Mouse (Mus musculus) thymus, adult 2 months (tissue): ENCODE data around the gene Lgr4. TPM values are rescaled to one million over a fixed set of nuclear protein-coding genes. Genes with fewer than 3 reads are reported as not detected.

Source experiments
- DNase-seq: peaks from one replicate; pipeline ENCODE4 v3.0.0; 2021
- H3K27ac ChIP-seq: fragments of 200-500 bp; 2 replicates; pipeline ENCODE4 v1.5.1; 2012; ENCODE audit warnings: low read length, control low read depth; ENCODE audit not compliant: control insufficient read depth, insufficient read depth
- H3K27me3 ChIP-seq: fragments of 200-500 bp; 2 replicates; pipeline ENCODE4 v1.6.1; 2012; ENCODE audit warnings: mild to moderate bottlenecking, low read length, moderate library complexity, mixed read lengths; ENCODE audit not compliant: control insufficient read depth, insufficient read depth
- H3K36me3 ChIP-seq: fragments of 200-500 bp; 2 replicates; pipeline ENCODE4 v1.6.1; 2012; ENCODE audit warnings: mild to moderate bottlenecking, low read length, moderate library complexity; ENCODE audit not compliant: control insufficient read depth, insufficient read depth
- H3K4me1 ChIP-seq: fragments of 200-500 bp; replicated peaks from 2 replicates; pipeline ENCODE4 v1.6.1; 2012; ENCODE audit warnings: low read length; ENCODE audit not compliant: control insufficient read depth, insufficient read depth
- H3K4me3 ChIP-seq: fragments of 200-500 bp; 2 replicates; pipeline ENCODE4 v1.5.1; 2012; ENCODE audit warnings: mild to moderate bottlenecking, low read length, control low read depth, moderate library complexity; ENCODE audit not compliant: control insufficient read depth, insufficient read depth
- CTCF ChIP-seq: fragments of 200-500 bp; IDR thresholded peaks from 2 replicates; pipeline ENCODE4 v1.5.1; 2012; ENCODE audit warnings: mild to moderate bottlenecking, control low read depth, low read length, moderate library complexity, borderline replicate concordance; ENCODE audit not compliant: control insufficient read depth, poor library complexity, insufficient read depth; ENCODE audit errors: extremely low read depth
- POLR2A ChIP-seq: fragments of 200-500 bp; IDR thresholded peaks from 2 replicates; pipeline ENCODE4 v1.6.1; 2012; ENCODE audit warnings: mild to moderate bottlenecking, low read length, control low read depth, moderate library complexity; ENCODE audit not compliant: control insufficient read depth, poor library complexity, insufficient read depth; ENCODE audit errors: extremely low read depth
- WGBS: fragments of 180-500 bp; shearing (Covaris S2); methylation state at CpG from one replicate; pipeline ENCODE4 v1.1.7; 2018; 5-methylcytosine and 5-hydroxymethylcytosine counted together
- polyA plus RNA-seq: library from polyadenylated mRNA; depleted of rRNA; stranded (reverse); fragments of >200 nt; gene quantifications from 2 replicates; pipeline ENCODE4 v1.2.3, GENCODE M21; 2012

Gene Lgr4
- polyA plus RNA-seq, 1 experiment = 7.2 TPM

- Histone ChIP-seq H3K27ac (no peak overlapping the region), H3K4me3 (no peak overlapping the region), H3K27me3 (no peaks in the 10 kb centered on the region), H3K36me3 (no peaks in the 10 kb centered on the region), H3K4me1 (no peaks in the 10 kb centered on the region)
- no peak for TF ChIP-seq CTCF
- no peak for TF ChIP-seq POLR2A
- WGBS = 86% methylated on average over 5 of the region's 5 CpGs
- DNase-seq = no peak
These were observed 24.6 kb downstream of the Lgr4 start for GRCm38 (mm10) chr2:109941973-109942444.

- Histone ChIP-seq H3K27ac (no peak overlapping the region), H3K27me3 (no peaks in the 10 kb centered on the region), H3K4me1 (no peaks in the 10 kb centered on the region), H3K4me3 (no peak overlapping the region), H3K36me3 (no peaks in the 10 kb centered on the region)
- 94% methylated on average over 8 of the region's 8 CpGs for WGBS
- DNase-seq = no peak
- no peak for TF ChIP-seq CTCF
- TF ChIP-seq POLR2A = no peak
These were observed 25.5 kb downstream of the Lgr4 start for GRCm38 (mm10) chr2:109942810-109943570.

GRCm38 (mm10) chr2:109944995-109945394, 27.5 kb downstream of the Lgr4 start:
- no peak overlapping the region for H3K4me3 ChIP-seq
- no peaks in the 10 kb centered on the region for H3K27me3 ChIP-seq
- H3K4me1 ChIP-seq = no peaks in the 10 kb centered on the region
- TF ChIP-seq POLR2A = no peak
- DNase-seq = no peak
- H3K36me3 ChIP-seq = no peaks in the 10 kb centered on the region
- no peak overlapping the region for H3K27ac ChIP-seq
- WGBS = 84% methylated on average over 9 of the region's 9 CpGs

- no peaks in the 10 kb centered on the region for H3K27me3 ChIP-seq
- 94% methylated on average over 4 of the region's 4 CpGs for WGBS
- TF ChIP-seq CTCF (no peak), POLR2A (no peak)
- H3K27ac ChIP-seq = no peak overlapping the region
- DNase-seq = no peak
- H3K4me3 ChIP-seq = no peak overlapping the region
- H3K36me3 ChIP-seq = no peaks in the 10 kb centered on the region
- no peaks in the 10 kb centered on the region for H3K4me1 ChIP-seq
These were observed 28.1 kb downstream of the Lgr4 start for GRCm38 (mm10) chr2:109945532-109945931.

DNA sequence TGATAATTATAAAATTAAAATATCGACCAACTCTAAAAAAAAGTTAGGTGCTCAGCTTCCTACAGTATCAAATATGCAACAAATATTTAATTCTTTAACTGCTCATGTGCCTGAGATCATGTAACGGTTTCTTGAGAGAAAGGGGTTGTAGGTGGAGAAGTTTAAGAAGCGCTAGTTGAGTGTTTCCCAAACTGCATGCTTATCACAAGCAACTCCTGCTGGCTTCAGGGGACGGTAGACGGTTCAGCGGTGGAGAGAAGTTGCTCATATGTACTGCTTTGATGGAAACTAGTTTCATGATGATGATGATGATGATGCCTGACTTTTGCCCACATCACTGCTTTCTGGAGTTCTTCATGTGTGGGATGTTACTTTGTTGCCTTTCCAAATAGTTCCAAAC, 29.0 kb downstream of the Lgr4 start:
- no peaks in the 10 kb centered on the region for H3K36me3 ChIP-seq
- no peak for DNase-seq
- no peaks in the 10 kb centered on the region for H3K4me1 ChIP-seq
- H3K27me3 ChIP-seq = no peaks in the 10 kb centered on the region
- TF ChIP-seq POLR2A (no peak), CTCF (no peak)
- WGBS = 96% methylated on average over 6 of the region's 6 CpGs
- no peak overlapping the region for H3K27ac ChIP-seq
- H3K4me3 ChIP-seq = no peak overlapping the region

DNA sequence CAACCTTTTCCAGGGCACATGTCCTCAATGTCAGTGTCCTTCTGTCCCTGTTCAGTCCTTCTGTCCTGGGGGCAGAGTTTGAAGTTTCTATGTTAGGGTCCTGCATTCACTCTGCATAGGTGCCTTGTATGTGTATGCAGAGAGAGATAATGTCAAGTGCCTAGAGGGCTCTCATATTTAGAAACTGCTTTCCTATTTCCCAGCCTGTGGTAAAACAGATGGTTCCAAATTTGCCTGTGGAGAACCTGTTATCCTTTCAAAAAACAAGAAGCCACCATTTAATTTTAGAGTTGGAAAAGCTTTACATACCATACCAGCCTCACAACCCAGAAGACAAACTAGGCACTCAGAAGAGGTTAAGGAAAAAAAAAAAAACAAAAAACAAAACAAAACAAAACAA, 32.1 kb downstream of the Lgr4 start:
- H3K27me3 ChIP-seq = no peaks in the 10 kb centered on the region
- no peak for DNase-seq
- H3K27ac ChIP-seq = no peak overlapping the region
- no peak overlapping the region for H3K4me3 ChIP-seq
- H3K4me1 ChIP-seq = no peaks in the 10 kb centered on the region
- TF ChIP-seq POLR2A = no peak
- no peak for TF ChIP-seq CTCF
- no peaks in the 10 kb centered on the region for H3K36me3 ChIP-seq

DNA sequence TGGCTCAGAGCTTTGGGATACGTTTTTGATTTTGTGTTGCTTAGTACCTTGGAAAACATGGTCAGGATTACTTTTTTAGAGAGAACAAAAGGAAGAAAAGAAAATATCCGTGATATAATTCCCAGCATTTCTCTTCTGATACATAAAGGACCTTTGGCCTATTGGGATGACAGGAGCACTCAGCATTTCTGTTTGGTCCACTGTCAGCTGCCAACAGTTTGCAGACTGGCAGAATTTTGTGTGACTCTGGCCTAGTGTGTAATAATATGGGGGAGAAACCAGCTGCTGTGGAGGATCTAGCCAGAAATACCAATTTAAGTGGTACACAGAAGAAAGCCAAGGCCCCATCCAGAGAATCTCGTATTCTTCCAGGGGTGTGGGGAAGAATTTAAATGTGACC, 32.9 kb downstream of the Lgr4 start:
- Histone ChIP-seq H3K27me3 (no peaks in the 10 kb centered on the region), H3K36me3 (no peaks in the 10 kb centered on the region), H3K27ac (no peak overlapping the region), H3K4me1 (no peaks in the 10 kb centered on the region), H3K4me3 (no peak overlapping the region)
- 88% methylated on average over 3 of the region's 3 CpGs for whole genome bisulfite sequencing
- no peak for TF ChIP-seq POLR2A
- TF ChIP-seq CTCF = no peak
- no peak for DNase-seq
